Mouse (Mus musculus): ENCODE data around the gene Rbm42.

The Rbm42 gene

DNA sequence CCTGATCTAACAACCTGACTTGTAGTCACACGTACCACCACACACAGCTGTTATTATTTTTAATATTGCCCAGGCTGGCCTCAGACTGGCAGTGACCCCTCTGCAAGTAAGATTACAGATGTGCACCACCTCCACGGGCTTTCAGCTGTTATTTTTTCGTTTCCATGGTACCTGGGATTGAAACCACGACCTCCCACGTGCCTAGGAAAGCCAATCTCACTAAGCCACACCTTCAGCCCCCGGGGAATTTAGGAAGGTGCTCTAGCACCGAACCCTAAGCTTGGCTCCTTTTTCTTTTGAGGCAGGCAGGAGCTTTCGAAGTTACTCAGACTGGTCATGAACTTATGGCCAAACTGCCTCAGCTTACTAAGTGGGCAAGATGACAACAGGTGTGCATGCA is 45.7 kb downstream of the Rbm42 start:
- no peak for TF ChIP-seq GATA4 (IDR thresholded peaks at IDR 0.05; ENCODE audit: insufficient replicate concordance, low read length)

DNA sequence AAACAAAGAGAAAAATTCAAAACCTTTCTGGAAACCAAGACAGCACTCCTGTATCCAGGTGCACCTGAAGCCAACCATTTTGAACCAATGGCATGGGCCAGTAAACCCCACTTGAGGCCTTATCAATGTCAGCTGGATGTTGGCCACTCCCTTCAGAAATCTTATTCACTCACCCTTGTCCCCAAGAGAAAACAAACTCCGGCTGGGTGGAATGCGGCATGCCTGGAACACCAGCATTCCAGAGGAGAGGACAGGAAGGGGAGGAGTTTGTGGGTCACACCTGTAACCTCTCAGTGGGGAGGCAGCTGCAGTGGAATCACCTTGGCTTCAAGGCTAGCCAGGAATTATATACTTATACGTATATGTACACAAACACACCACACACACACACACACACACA is 47.5 kb downstream of the Rbm42 start:
- no peak for TF ChIP-seq GATA4 (IDR thresholded peaks at IDR 0.05; ENCODE audit: insufficient replicate concordance, low read length)

DNA sequence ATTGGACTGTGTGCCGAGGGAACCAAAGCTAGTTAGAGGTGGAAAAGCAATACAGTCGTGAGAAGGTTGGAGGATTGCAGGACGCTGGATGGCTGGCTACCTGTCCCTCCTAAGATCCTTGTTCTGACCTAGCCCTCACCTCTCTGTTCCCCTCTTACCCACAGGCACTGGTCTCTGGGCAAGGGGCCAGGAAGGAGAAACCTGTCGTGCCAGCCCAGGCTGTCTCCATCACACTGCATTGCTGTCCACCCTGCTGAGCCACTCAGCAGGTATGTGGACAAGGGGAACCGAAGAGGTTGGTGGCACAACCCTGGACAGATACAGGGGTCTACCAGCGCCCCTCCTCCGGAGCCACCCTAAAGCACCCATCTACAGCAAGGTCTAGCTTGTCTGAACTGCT is 49.5 kb downstream of the Rbm42 start:
- TF ChIP-seq GATA4 (IDR thresholded peaks at IDR 0.05; ENCODE audit: insufficient replicate concordance, low read length): no peak

DNA sequence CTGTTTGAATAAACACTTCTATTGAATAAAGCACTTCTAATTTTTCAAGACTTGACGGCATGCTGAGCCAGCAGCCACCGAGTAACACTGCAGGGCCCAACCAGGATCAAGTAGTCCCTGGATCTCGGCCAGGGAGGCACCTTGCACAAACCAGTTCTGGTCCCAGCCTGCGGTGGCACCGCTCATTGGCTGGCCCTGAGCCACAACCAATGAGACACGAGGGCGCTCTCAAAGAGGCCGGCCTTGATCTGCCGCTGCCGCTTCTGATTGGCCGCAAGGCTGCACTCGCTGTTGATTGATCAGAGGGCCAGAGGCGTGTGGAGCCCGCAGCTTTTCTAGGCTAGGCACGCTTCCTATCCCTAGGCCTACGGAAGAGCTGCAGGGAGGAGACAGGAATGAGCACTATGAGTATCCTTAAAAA is 50.2 kb downstream of the Rbm42 start:
- TF ChIP-seq GATA4 (IDR thresholded peaks at IDR 0.05; ENCODE audit: insufficient replicate concordance, low read length): no peak

DNA sequence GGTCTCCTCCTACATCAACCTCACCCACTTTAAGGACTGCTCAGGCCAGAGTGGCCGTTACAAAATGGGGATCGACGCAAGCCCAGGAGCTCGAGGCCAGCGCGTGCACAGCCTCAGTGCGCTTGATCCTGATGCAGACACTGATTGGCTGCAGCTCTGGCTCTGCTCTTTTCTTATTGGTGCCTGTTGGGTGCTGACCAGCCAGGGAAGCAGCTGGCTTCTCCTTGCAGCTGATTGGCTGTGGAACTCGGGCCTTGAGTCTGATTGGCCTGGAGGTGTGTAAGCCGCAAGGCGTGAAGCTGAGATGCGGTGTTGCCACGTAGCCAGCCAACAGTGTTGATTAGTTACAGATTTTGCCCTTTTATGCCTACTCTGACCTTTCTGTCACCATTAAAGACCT is 51.3 kb downstream of the Rbm42 start, which contains the start of gene Zbtb32:
Gene Zbtb32, minus strand, starts transcription at position 124 of the 400 bp plus-strand sequence.
- no peak for TF ChIP-seq GATA4 (IDR thresholded peaks at IDR 0.05; ENCODE audit: insufficient replicate concordance, low read length)

DNA sequence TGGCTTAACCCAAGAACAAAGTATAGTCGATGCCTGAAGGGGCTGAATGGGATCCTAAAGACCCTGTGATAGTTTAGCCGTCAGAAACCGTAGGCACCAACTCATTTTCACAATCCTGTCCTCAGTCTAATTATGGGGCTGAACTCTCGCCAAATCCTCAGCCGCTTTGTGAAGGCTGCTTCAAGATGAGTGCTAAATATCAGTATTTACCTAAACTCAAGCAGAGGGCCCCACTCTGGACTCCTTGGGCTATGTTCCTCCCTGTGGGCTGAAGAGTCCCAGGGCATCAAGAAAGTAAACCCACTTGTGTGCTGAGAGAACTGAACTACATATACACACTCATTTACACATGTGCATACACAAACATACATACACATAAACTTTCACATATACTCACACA is 53.3 kb downstream of the Rbm42 start:
- TF ChIP-seq GATA4 (IDR thresholded peaks at IDR 0.05; ENCODE audit: insufficient replicate concordance, low read length): no peak

DNA sequence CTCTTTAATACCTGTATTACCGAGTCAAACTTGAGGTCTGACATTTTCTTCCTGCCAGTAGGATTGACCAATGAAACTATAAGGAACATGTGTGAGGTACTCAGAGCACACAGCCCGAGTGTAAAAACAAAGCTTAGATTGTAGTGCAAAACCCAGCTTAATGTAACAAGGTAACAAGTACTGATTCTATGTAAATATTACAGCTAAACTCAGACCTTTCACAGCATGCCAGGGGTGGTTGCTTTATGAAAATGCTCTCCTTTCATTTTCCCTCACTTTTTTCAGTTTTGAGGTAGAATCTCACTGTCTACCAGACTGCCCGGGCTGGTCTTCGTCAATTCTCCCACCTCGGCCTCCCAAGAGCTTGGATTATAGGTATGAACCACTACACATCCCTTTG is 54.0 kb downstream of the Rbm42 start:
- TF ChIP-seq GATA4 (IDR thresholded peaks at IDR 0.05; ENCODE audit: insufficient replicate concordance, low read length): no peak

DNA sequence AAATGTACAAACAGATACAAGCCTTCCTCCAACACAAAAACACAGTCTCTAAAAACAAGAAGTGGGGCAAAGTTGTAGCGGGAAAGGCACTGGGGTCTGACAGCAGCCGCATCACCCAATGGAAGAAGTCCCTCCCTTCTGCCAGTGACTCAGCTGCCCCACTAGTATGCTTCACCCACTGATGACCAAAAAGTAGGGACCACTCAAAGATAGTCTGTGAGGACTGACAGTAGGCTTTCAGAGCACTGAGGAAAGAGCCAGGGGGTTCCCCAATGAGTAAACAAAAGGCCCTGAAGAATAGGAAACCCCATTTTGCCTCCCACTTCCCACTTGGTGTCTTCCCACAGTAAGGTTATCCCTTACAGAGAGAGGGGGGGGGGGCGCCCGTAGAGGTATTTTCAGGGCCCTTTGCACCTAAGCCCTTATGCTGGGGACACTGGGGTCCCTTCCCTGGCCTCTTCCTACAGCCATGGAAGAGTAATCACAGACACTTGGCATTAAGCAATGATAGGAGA is 55.5 kb downstream of the Rbm42 start:
- TF ChIP-seq GATA4 (IDR thresholded peaks at IDR 0.05; ENCODE audit: insufficient replicate concordance, low read length): no peak

DNA sequence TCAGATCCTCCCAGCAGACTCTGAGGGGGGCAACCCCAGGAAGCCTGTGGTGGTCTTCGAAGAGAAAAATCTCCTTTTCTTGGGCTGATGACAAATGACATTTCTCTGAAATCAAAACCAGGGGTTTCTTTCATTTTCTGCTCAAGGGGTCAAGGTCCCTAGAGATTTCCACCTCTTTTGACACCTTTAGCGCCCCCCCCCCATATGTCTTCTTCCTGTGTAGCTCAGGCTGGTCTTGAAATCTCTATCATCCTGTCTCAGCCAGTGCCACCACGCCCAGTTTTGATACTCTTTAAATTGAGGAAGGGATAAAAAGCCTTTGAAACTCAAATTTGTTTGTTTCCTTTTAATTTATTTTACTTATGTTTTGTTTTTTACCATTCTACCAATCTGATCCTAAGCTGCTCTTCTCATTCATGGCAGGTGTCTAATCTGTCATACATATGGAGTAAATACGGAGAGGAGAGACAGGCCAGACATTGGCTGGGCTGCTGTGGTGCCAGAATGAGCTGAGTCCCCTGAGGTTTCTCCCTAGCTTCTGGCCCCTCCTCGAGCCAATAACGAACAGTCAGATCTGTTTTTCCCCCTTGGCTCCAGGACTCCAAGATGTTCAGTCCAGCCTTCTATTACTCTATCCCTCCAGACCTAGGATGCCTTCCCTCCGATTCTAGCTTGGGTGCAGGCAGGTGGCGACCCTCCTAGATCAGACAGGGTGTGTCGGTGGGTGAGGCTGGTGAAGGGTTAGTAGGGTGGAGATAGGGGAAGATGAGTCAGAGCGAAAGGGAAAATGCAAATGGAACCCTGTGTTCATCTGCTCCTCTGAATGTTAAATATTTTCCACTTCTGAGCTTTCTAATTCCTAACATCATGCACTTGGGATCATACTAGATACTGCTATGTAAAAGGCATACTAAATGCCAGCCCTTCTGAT is 56.3 kb downstream of the Rbm42 start:
- TF ChIP-seq GATA4 (IDR thresholded peaks at IDR 0.05; ENCODE audit: insufficient replicate concordance, low read length): no peak

DNA sequence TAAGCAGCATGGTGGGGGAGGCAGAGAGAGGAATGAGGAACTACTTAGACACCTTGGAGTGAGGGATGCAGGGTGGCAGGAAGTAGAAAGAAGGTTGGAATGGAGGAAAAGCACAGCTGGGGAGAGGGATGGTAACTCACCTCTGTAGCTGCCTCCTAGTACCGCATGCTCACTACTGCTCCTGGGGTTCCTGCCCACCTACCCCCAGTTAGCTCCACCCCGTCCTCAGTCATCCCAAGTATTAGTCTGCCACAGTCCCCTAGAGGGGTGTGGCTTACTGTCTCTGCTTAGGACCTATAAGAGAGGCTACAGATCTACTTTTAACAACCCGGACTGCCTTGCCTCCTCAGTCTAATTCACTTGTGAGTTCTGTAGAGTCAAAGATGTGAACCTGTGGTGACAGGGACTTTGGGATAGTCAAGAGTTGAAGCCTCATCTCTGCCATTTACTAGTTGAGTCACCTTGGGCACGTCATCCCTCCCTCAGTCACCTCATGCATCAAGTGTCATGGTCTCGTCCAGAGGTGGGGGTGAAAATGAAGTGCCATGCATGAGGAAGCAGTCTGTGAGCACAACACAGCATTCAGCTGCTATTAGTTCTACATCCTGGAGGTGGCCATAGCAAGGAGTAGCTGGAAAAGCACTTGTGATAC is 57.2 kb downstream of the Rbm42 start:
- TF ChIP-seq GATA4 (IDR thresholded peaks at IDR 0.05; ENCODE audit: insufficient replicate concordance, low read length): no peak

DNA sequence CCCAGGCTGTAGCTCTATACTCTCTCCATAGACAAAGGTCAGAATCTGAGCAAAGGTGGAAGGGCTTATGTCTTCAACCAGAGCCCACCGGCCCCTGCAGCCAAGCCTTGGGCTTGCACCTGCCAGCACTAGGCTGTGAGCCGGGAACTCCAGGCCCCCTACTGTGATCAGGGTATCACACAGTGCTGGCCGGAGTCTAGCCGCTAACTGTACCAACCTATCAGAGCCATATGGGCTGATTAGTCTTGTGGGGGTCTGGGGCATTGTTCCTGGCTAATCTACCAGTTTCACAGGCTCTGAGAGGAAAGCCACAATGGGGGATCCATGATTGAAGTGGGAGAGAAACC is 58.5 kb downstream of the Rbm42 start:
- TF ChIP-seq GATA4 (IDR thresholded peaks at IDR 0.05; ENCODE audit: insufficient replicate concordance, low read length): no peak
